Mouse (Mus musculus) intestine, embryonic 16.5 days (tissue): ENCODE results near the gene Cyb5r4. TPM values are rescaled to one million over a fixed set of nuclear protein-coding genes. Genes with fewer than 3 reads are reported as not detected.
"Not testable (repeated sequence)": the region's sequence is repeated elsewhere in the genome, so short reads cannot be mapped to it uniquely, and the experiment has no call there.

Source experiments
- ATAC-seq: fragments of 200-750 bp; cut with Nextera tagmentation; 2 replicates; pipeline ENCODE4 v1.8.0; 2017; ENCODE audit warnings: moderate TSS enrichment, moderate library complexity
- H3K27ac ChIP-seq: fragments of 300-500 bp; sonication (generic); 2 replicates; pipeline ENCODE4 v1.5.1; 2014; ENCODE audit warnings: mild to moderate bottlenecking, low read length
- H3K27me3 ChIP-seq: fragments of 300-500 bp; sonication (generic); replicated peaks from 2 replicates; pipeline ENCODE4 v1.6.1; 2014; ENCODE audit warnings: low read length, control low read depth, mixed read lengths; ENCODE audit not compliant: control insufficient read depth, insufficient read depth
- H3K36me3 ChIP-seq: fragments of 300-500 bp; sonication (generic); 2 replicates; pipeline ENCODE4 v1.6.1; 2014; ENCODE audit warnings: low read length, control low read depth; ENCODE audit not compliant: control insufficient read depth, insufficient read depth
- H3K4me1 ChIP-seq: fragments of 300-500 bp; sonication (generic); 2 replicates; pipeline ENCODE4 v1.6.1; 2014; ENCODE audit warnings: low read length, control low read depth, mixed read lengths; ENCODE audit not compliant: control insufficient read depth, insufficient read depth
- H3K4me2 ChIP-seq: fragments of 300-500 bp; sonication (generic); 2 replicates; pipeline ENCODE4 v1.6.1; 2014; ENCODE audit warnings: low read depth, low read length, control low read depth
- H3K4me3 ChIP-seq: fragments of 300-500 bp; sonication (generic); 2 replicates; pipeline ENCODE4 v1.5.1; 2014; ENCODE audit warnings: mild to moderate bottlenecking, low read length
- H3K9ac ChIP-seq: fragments of 300-500 bp; sonication (generic); 2 replicates; pipeline ENCODE4 v1.6.1; 2014; ENCODE audit warnings: low read depth, low read length
- H3K9me3 ChIP-seq: fragments of 300-500 bp; sonication (generic); 2 replicates; pipeline ENCODE4 v1.6.1; 2016; ENCODE audit warnings: low read length, control low read depth; ENCODE audit not compliant: control insufficient read depth
- WGBS: fragments of 180-500 bp; shearing (Covaris S2); extraction: QIAGEN DNeasy Blood & Tissue Kit; methylation state at CpG from one replicate; pipeline ENCODE4 v1.1.7; 2014; 5-methylcytosine and 5-hydroxymethylcytosine counted together
- polyA plus RNA-seq: library from polyadenylated mRNA; unstranded; fragments of >200 nt; fragmentation: Nextera tagmentation; extraction: Ambion mirVana; gene quantifications from 2 replicates; pipeline ENCODE4 v1.2.1, GENCODE M21; 2015

Gene Cyb5r4
- polyA plus RNA-seq, 1 experiment from 2014 or later, result 56.4 TPM

DNA sequence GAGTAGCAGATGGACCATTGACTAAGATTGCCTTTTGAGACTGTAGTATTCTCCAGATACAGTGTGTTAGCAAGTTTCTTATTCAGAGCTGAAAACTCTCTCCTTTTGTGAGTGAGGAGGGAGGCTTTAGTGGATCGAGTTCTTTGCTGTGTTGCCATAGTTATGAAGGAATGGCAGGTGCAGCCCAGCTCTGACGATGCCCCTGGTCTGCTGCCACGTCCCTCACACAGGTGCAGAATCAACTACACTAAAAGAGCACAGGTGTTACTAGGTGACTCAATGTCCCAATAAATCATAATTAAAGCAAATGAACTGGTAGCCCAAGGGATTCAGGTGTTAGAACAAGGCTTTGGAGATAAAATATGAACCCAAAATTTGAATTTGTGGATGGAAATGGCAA, 97.2 kb downstream of the Cyb5r4 start:
- Histone ChIP-seq H3K27ac (no peak overlapping the region), H3K4me2 (no peak overlapping the region), H3K36me3 (no peaks in the 10 kb centered on the region)

DNA sequence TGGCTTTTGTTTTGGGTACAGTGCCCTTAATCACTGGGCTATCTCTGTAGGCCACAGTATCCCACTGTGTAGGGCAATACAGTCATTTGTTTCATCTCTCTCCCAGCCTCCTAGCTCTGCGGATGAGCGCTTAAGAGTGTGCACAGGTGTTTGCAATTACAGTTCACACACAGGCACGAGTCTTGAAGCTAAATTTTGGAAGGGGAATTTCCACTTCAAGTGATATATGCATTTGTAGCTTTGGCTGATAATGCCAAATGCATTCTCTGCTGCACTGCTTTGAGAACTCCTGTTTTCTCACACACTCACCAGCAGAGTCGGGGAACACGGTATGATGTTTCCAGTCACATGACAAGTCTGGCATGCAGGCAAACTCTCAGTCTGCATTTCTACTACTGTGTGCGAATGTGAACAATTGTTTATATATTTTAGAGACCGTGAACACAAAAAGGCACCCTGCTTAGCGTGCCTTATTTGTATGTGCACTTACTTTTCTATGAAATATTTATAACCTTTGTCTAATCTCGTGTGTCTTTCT, 100.2 kb downstream of the Cyb5r4 start:
- Histone ChIP-seq H3K4me1 (no peaks in the 10 kb centered on the region), H3K9me3 (no peaks in the 10 kb centered on the region), H3K9ac (no peak overlapping the region), H3K27me3 (no peaks in the 10 kb centered on the region), H3K4me2 (no peak overlapping the region), H3K27ac (no peak overlapping the region), H3K36me3 (no peaks in the 10 kb centered on the region), H3K4me3 (no peak overlapping the region)
- WGBS, result 59% methylated on average over 9 of the region's 9 CpGs
- ATAC-seq, result no peak

More for the DNA sequence above, 97.2 kb downstream of the Cyb5r4 start:
- Histone ChIP-seq H3K9ac (no peak overlapping the region), H3K4me3 (no peak overlapping the region), H3K9me3 (no peaks in the 10 kb centered on the region), H3K4me1 (no peaks in the 10 kb centered on the region), H3K27me3 (no peaks in the 10 kb centered on the region)
- 58% methylated on average over 3 of the region's 3 CpGs for WGBS
- ATAC-seq, result no peak

DNA sequence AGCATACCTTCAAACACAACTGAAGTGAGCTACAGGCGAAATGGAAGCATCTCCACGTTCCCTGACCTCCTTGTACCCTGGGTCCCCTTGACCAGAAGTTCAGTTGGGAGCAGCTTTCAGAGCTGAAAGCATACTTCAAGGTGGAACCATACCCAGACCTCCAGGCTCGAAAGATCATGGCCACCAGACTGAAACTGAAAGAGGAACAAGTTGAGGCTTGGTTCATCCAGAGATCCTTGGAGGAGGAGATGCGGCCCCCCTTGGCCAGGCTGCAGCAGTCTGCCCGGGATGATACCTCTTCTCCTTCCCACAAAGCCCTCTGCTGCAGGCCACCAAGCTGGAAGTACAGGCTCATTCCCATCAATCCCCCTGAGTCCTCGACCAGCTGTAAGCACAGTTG, 105.2 kb downstream of the Cyb5r4 start:
- 84% methylated on average over 5 of the region's 6 CpGs for WGBS

More for the DNA sequence above, 105.2 kb downstream of the Cyb5r4 start:
- ATAC-seq, H3K9me3 ChIP-seq, H3K4me3 ChIP-seq, H3K27me3 ChIP-seq, H3K9ac ChIP-seq, H3K27ac ChIP-seq, H3K36me3 ChIP-seq, H3K4me1 ChIP-seq, H3K4me2 ChIP-seq: not testable (repeated sequence)

Other genes starting within 250 kb of the Cyb5r4 start
- gene Snap91, start 141.4 kb upstream of the Cyb5r4 start, polyA plus RNA-seq, result 3.6 and 4.7 TPM in 2 replicates
- 0.27 and 0.49 TPM in 2 replicates for gene Ripply2, start 6.5 kb upstream of the Cyb5r4 start, polyA plus RNA-seq
- 0.20 and 0.27 TPM in 2 replicates for gene Mrap2, start 122.3 kb downstream of the Cyb5r4 start, polyA plus RNA-seq
- gene Cep162, start 233.5 kb downstream of the Cyb5r4 start, polyA plus RNA-seq, result 3.4 and 3.5 TPM in 2 replicates